Mouse (Mus musculus): ENCODE measurements around the gene Arfgap3. TPM values are rescaled to one million over a fixed set of nuclear protein-coding genes. Genes with fewer than 3 reads are reported as not detected.

The Arfgap3 gene
- total and polyA plus RNA-seq, 2 experiments from 2014 or later = 22.4 to 86.9 TPM

GRCm38 (mm10) chr15:83345898-83346529 is 4.0 kb downstream of the Arfgap3 start:
- Histone ChIP-seq H3K36me3 (replicated peaks; ENCODE audit: control insufficient read depth, insufficient read depth, low read length) (peaks cover 15% of the 10 kb centered on the region), H3K4me3 (ENCODE audit: low read depth, low read length) (no peak overlapping the region), H3K4me2 (ENCODE audit: low read depth, low read length) (no peak overlapping the region), H3K9me3 (replicated peaks; ENCODE audit: control insufficient read depth, low read length) (no peaks in the 10 kb centered on the region), H3K9ac (replicated peaks; ENCODE audit: low read depth, low read length) (no peak overlapping the region), H3K4me1 (ENCODE audit: control insufficient read depth, insufficient read depth) (peaks cover 25% of the 10 kb centered on the region), H3K27me3 (ENCODE audit: control insufficient read depth, insufficient read depth, low read length) (no peaks in the 10 kb centered on the region), H3K27ac (ENCODE audit: low read depth) (peak overlapping the region; percentile 92; the same call in 1 of the 2 replicates)
- no peak for DNase-seq (ENCODE audit: low spot score)
- TF ChIP-seq EP300 (IDR thresholded peaks at IDR 0.05; ENCODE audit: low read depth) = no peak
- TF ChIP-seq CTCF (IDR thresholded peaks at IDR 0.05; ENCODE audit: low read depth) = 0 out of 2 replicates have a peak, but pooled peaks have one; percentile 10
- ATAC-seq (ENCODE audit: insufficient read depth, low read depth) = no peak
- WGBS = 93% methylated on average over 15 of the region's 15 CpGs

GRCm38 (mm10) chr15:83344956-83345355 is 5.1 kb downstream of the Arfgap3 start:
- Histone ChIP-seq H3K9me3 (replicated peaks; ENCODE audit: control insufficient read depth, low read length) (no peaks in the 10 kb centered on the region), H3K27me3 (ENCODE audit: control insufficient read depth, insufficient read depth, low read length) (no peaks in the 10 kb centered on the region), H3K9ac (replicated peaks; ENCODE audit: low read depth, low read length) (no peak overlapping the region; the same call in 1 of the 2 replicates), H3K27ac (ENCODE audit: low read depth) (peak overlapping the region; percentile 92), H3K4me1 (ENCODE audit: control insufficient read depth, insufficient read depth) (peaks cover 25% of the 10 kb centered on the region), H3K36me3 (replicated peaks; ENCODE audit: control insufficient read depth, insufficient read depth, low read length) (peaks cover 20% of the 10 kb centered on the region), H3K4me2 (ENCODE audit: low read depth, low read length) (no peak overlapping the region), H3K4me3 (ENCODE audit: low read depth, low read length) (no peak overlapping the region)
- WGBS = 22% methylated on average over 7 of the region's 7 CpGs
- no peak for TF ChIP-seq CTCF (IDR thresholded peaks at IDR 0.05; ENCODE audit: low read depth)
- TF ChIP-seq EP300 (IDR thresholded peaks at IDR 0.05; ENCODE audit: low read depth) = no peak
- DNase-seq (ENCODE audit: low spot score) = peak; percentile 85
- ATAC-seq (ENCODE audit: insufficient read depth, low read depth) = peak; percentile 90

GRCm38 (mm10) chr15:83344157-83344556 is 5.9 kb downstream of the Arfgap3 start:
- H3K9me3 ChIP-seq (replicated peaks; ENCODE audit: control insufficient read depth, low read length) = no peaks in the 10 kb centered on the region
- TF ChIP-seq CTCF (IDR thresholded peaks at IDR 0.05; ENCODE audit: low read depth) = no peak
- no peak for TF ChIP-seq EP300 (IDR thresholded peaks at IDR 0.05; ENCODE audit: low read depth)
- no peak overlapping the region; the same call in 1 of the 2 replicates for H3K9ac ChIP-seq (replicated peaks; ENCODE audit: low read depth, low read length)
- H3K27ac ChIP-seq (ENCODE audit: low read depth) = peak overlapping the region; percentile 92
- no peaks in the 10 kb centered on the region for H3K27me3 ChIP-seq (ENCODE audit: control insufficient read depth, insufficient read depth, low read length)
- 36% methylated on average over 7 of the region's 7 CpGs for WGBS
- no peak overlapping the region for H3K4me2 ChIP-seq (ENCODE audit: low read depth, low read length)
- ATAC-seq (ENCODE audit: insufficient read depth, low read depth) = peak; percentile 29; the same call in 1 of the 2 replicates
- peak; percentile 37 for DNase-seq (ENCODE audit: low spot score)
- peaks cover 20% of the 10 kb centered on the region for H3K36me3 ChIP-seq (replicated peaks; ENCODE audit: control insufficient read depth, insufficient read depth, low read length)
- H3K4me1 ChIP-seq (ENCODE audit: control insufficient read depth, insufficient read depth) = peaks cover 22% of the 10 kb centered on the region
- H3K4me3 ChIP-seq (ENCODE audit: low read depth, low read length) = no peak overlapping the region

GRCm38 (mm10) chr15:83338908-83339307 is 11.1 kb downstream of the Arfgap3 start:
- Histone ChIP-seq H3K27me3 (ENCODE audit: control insufficient read depth, insufficient read depth, low read length) (no peaks in the 10 kb centered on the region), H3K4me3 (ENCODE audit: low read depth, low read length) (no peak overlapping the region), H3K4me2 (ENCODE audit: low read depth, low read length) (no peak overlapping the region), H3K4me1 (ENCODE audit: control insufficient read depth, insufficient read depth) (no peaks in the 10 kb centered on the region), H3K9me3 (replicated peaks; ENCODE audit: control insufficient read depth, low read length) (no peaks in the 10 kb centered on the region), H3K27ac (ENCODE audit: low read depth) (no peak overlapping the region), H3K36me3 (replicated peaks; ENCODE audit: control insufficient read depth, insufficient read depth, low read length) (peaks cover 40% of the 10 kb centered on the region), H3K9ac (replicated peaks; ENCODE audit: low read depth, low read length) (no peak overlapping the region)
- TF ChIP-seq EP300 (IDR thresholded peaks at IDR 0.05; ENCODE audit: low read depth) = no peak
- no peak for TF ChIP-seq CTCF (IDR thresholded peaks at IDR 0.05; ENCODE audit: low read depth)
- no peak for DNase-seq (ENCODE audit: low spot score)
- WGBS = 84% methylated on average over 6 of the region's 6 CpGs
- ATAC-seq (ENCODE audit: insufficient read depth, low read depth) = no peak

- peak; percentile 38; the same call in 1 of the 2 replicates for ATAC-seq (ENCODE audit: insufficient read depth, low read depth)
- peaks cover 48% of the 10 kb centered on the region for H3K36me3 ChIP-seq (replicated peaks; ENCODE audit: control insufficient read depth, insufficient read depth, low read length)
Observed at GRCm38 (mm10) chr15:83337903-83338870, 11.9 kb downstream of the Arfgap3 start.

More at GRCm38 (mm10) chr15:83337903-83338870, 11.9 kb downstream of the Arfgap3 start:
- peak; percentile 12 for DNase-seq (ENCODE audit: low spot score)
- 72% methylated on average over 8 of the region's 8 CpGs for WGBS
- H3K4me3 ChIP-seq (ENCODE audit: low read depth, low read length) = no peak overlapping the region
- peak overlapping the region; percentile 1; the same call in 1 of the 2 replicates for H3K27ac ChIP-seq (ENCODE audit: low read depth)
- no peak overlapping the region for H3K4me2 ChIP-seq (ENCODE audit: low read depth, low read length)
- H3K9me3 ChIP-seq (replicated peaks; ENCODE audit: control insufficient read depth, low read length) = no peaks in the 10 kb centered on the region
- no peaks in the 10 kb centered on the region for H3K4me1 ChIP-seq (ENCODE audit: control insufficient read depth, insufficient read depth)
- TF ChIP-seq CTCF (IDR thresholded peaks at IDR 0.05; ENCODE audit: low read depth) (no peak), EP300 (IDR thresholded peaks at IDR 0.05; ENCODE audit: low read depth) (no peak)
- no peak overlapping the region for H3K9ac ChIP-seq (replicated peaks; ENCODE audit: low read depth, low read length)
- no peaks in the 10 kb centered on the region for H3K27me3 ChIP-seq (ENCODE audit: control insufficient read depth, insufficient read depth, low read length)

All from heart, postnatal 0 days (tissue).